Mouse (Mus musculus) spleen, adult 18-20 months (tissue): Measurements from ENCODE around the gene Olfr310.

Experiments
- DNase-seq, 2 experiments: peaks; one replicate each; pipeline ENCODE4 v3.0.0; 2022; ENCODE audit warnings: mixed read lengths in 2 of 2

Olfr310 gene

DNA sequence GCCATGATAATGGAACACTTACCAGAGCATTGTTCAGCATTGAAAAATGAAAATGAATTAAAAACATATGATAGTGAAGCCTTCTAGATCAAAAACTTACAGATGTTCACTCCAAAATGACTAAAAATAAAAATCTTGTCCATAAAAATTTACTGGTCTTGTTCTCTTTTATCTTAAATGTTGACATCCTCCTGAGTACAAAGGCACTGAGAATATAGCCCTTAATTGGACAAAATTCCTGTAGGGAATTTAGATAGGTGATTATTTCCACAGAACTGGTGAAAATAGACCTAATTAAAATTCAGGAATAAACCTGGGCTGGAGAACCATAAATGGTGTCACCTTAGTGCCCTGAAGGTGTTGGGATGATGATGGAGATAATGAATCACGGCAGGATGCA is at the start of gene Olfr310:
Olfr310 (minus strand) TSS at position 101 of the 400 bp plus-strand sequence.
- DNase-seq, result no peak

DNA sequence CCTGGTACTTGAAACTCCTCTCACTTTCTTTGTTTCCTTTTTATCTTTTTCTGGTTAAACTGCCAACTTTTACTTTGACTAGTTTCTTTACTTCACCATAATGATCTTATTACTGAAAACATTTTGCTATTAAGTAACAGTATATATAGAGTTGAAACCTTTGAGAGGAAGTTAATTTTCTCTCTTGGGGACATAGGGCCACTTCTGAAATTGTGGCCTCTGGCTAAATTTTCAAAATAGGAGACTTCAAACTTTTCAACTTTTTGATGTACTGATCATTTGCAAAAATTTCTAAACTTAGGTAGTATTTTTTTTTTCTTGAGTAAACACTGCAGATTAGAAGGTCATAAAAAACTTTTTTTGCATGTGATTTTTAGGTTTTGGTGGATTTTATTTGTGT is 48.6 kb upstream of the Olfr310 start, which contains the start of gene Olfr308:
Olfr308 (minus strand) TSS at position 101 of the 400 bp plus-strand sequence.
- DNase-seq, result no peak

DNA sequence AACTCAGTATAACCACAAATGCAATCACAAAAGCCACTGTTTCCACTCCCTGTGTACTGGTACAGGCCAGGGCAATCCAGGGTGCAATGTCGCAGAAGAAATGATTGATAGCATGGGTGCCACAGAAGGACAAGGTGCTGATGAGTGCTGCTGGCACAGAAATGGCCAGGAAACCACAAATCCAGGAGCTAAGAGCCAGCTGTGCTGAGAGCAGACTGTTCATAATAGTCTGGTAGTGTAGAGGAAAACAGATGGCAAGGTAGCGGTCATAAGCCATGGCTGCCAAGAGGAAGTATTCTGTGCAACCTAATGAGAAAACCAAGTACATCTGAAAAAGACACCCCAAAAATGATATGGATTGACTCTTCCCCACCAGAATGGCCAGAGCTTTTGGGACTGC is 44.4 kb upstream of the Olfr310 start:
- DNase-seq, result no peak

DNA sequence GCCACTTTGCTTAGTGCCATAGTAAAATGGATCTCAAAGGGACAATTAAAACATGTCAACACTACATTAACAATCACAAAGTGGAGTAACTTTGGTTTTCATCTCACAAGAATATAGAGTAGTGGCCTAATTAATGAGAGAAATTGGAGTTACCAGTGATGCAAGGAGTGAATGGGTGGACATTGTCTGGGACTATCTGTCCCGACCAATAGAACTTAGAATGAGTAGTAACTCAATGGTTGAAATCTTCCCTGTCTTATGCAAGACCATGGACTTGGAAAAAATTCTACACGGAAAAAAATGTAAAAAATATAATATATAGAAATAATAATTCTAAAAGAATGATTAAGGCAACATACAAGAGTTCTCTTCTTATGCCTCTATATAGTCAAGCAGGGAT is 36.6 kb upstream of the Olfr310 start, which contains the start of gene Olfr309:
Olfr309 (minus strand) TSS at position 101 of the 400 bp plus-strand sequence.
- no peak for DNase-seq

DNA sequence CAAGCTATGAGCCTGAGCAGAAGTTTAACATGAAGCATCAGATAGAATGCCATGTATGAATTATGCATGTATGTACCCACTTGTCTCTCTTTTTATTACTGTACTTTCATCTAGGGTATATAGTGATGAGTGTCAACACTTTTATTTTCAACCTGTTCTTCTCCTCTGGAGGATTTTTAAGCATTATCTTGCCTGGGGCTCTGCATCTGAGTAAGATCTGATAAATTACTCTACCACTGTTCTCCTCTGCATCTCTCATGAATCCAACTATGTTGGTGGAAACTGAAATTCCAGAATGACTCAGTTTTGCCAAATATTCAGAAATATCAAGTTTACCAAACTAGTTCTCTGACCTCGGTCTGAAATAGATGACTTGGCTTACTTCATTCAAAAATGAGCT is 30.8 kb downstream of the Olfr310 start, which contains the start of gene Vmn2r76:
Vmn2r76 (minus strand) TSS at position 101 of the 400 bp plus-strand sequence.
- DNase-seq, result no peak
